In the genomic region with DNA sequence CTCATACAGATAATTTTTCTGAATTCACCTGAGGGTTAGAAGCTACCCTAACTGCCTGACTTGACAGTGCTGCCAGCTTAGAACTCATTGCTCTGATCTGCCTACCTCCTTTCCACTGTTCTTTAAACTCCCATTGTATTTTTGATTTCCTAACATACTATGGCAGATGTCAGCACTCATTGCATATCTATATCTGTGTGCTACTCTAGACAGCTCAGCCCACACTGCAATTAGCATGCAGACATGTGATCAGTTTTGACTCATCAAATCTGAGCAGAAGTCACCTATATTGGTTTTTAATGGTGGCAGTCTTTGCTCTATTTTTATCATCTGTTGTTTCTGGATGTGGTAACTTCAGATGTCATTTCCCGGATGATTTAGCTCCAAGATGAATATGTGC, we compare ENCODE assay signal across 33 mouse cellular contexts.
A peak's percentile ranks its signal among the peaks of the same experiment; 100 is the strongest.
DNase-seq lines count a peak whose midpoint lies in the region; ATAC-seq and TF ChIP-seq lines count a peak whose summit lies in the region.
"Had no signal": no experiment of that assay in that cellular context is flagged by ENCODE, and none has a peak within 500 bp of the region (broad histone marks: within the 10 kb centered on the region; RNA-seq: fewer than 3 reads in every experiment).

No protein-coding gene starts in this region.

- H3K27me3 ChIP-seq in forebrain, embryonic 16.5 days (replicated peaks; ENCODE audit: control insufficient read depth, insufficient read depth, low read length), result no peaks in the 10 kb centered on the region
- no peaks in the 10 kb centered on the region for H3K27me3 ChIP-seq in forebrain, embryonic 15.5 days
- H3K27me3 ChIP-seq: CH12.LX; embryonic facial prominence, embryonic 13.5 days; heart, embryonic 13.5 days; Patski had no signal

- no peak overlapping the region for H3K9ac ChIP-seq in forebrain, embryonic 16.5 days (replicated peaks; ENCODE audit: low read depth, low read length)
- no peak overlapping the region for H3K9ac ChIP-seq in forebrain, embryonic 15.5 days (replicated peaks)
- H3K9ac ChIP-seq: embryonic facial prominence, embryonic 13.5 days; heart, embryonic 13.5 days; hindbrain, embryonic 14.5 days had no signal

- ATAC-seq in forebrain, embryonic 16.5 days, result peak; percentile 38
- ATAC-seq in forebrain, embryonic 15.5 days (replicated peaks), result no peak
- ATAC-seq: hindbrain, postnatal 0 days; inflammation-experienced regulatory T-cells, adult 6 months; intestine, postnatal 0 days; Patski had no signal

- no peaks in the 10 kb centered on the region for H3K9me3 ChIP-seq in forebrain, embryonic 16.5 days (ENCODE audit: control insufficient read depth, low read length)
- H3K9me3 ChIP-seq in forebrain, embryonic 15.5 days, result no peaks in the 10 kb centered on the region
- H3K9me3 ChIP-seq: embryonic facial prominence, embryonic 10.5 days; embryonic facial prominence, embryonic 13.5 days; G1E; heart, embryonic 10.5 days; heart, embryonic 13.5 days had no signal

- H3K4me2 ChIP-seq in forebrain, embryonic 16.5 days (ENCODE audit: low read length), result no peak overlapping the region
- no peak overlapping the region for H3K4me2 ChIP-seq in forebrain, embryonic 15.5 days (replicated peaks)
- H3K4me2 ChIP-seq: embryonic facial prominence, embryonic 13.5 days; heart, embryonic 13.5 days; hindbrain, embryonic 14.5 days had no signal

- no peak overlapping the region for H3K4me3 ChIP-seq in forebrain, embryonic 16.5 days (replicated peaks; ENCODE audit: low read length)
- H3K4me3 ChIP-seq in forebrain, embryonic 15.5 days, result no peak overlapping the region
- no peak overlapping the region for H3K4me3 ChIP-seq in left cerebral cortex, adult 2 months
- H3K4me3 ChIP-seq: embryonic facial prominence, embryonic 10.5 days; embryonic facial prominence, embryonic 13.5 days; erythroblast, embryonic 14.5 days; heart, adult 2 months; heart, embryonic 10.5 days; heart, embryonic 13.5 days had no signal

- WGBS in forebrain, embryonic 16.5 days, result 86% methylated on average over 1 of the region's 1 CpGs
- WGBS in forebrain, embryonic 15.5 days, result 88% methylated on average over 1 of the region's 1 CpGs

- DNase-seq in frontal cortex, adult 2 months (ENCODE audit: extremely low spot score in 1 of 2, low spot score in 1 of 2), result peak; percentile 22 to 38
- DNase-seq in frontal cortex, postnatal 14 days (ENCODE audit: low spot score in 2 of 2), result no peak
- DNase-seq in left cerebral cortex, adult 11 months (ENCODE audit: low spot score), result peak; percentile 23
- DNase-seq in left cerebral cortex, adult 2 months (ENCODE audit: extremely low spot score in 1 of 2, low spot score in 2 of 2), result no peak
- DNase-seq in brain, adult 2 months (ENCODE audit: low read depth, low spot score), result peak; percentile 66
- DNase-seq in adipocyte (ENCODE audit: low spot score), result no peak
- DNase-seq: adrenal gland, adult 2 months; adrenal gland, postnatal 14 days; B cell, adult 2 months; cerebellum, adult 11-12 months; cerebellum, adult 8-10 months; cerebellum, postnatal 10 days; cerebellum, postnatal 36 days; embryo, embryonic 11 days; gastrocnemius, postnatal 10 days; gastrocnemius, postnatal 36 days; heart, adult 2 months; heart, postnatal 14 days; heart, postnatal 4 days had no signal

- intact Hi-C loops in left cerebral cortex, adult 2 months (cut with DNase I), result no loop called here

- no peaks in the 10 kb centered on the region for H3K36me3 ChIP-seq in forebrain, embryonic 16.5 days (ENCODE audit: control insufficient read depth, insufficient read depth)
- H3K36me3 ChIP-seq in forebrain, embryonic 15.5 days, result no peaks in the 10 kb centered on the region
- H3K36me3 ChIP-seq: embryonic facial prominence, embryonic 10.5 days; embryonic facial prominence, embryonic 13.5 days; G1E; heart, embryonic 10.5 days; heart, embryonic 13.5 days had no signal

- no peak for TF ChIP-seq CTCF in left cerebral cortex, adult 2 months (IDR thresholded peaks at IDR 0.05)

- H3K4me1 ChIP-seq in forebrain, embryonic 16.5 days (replicated peaks; ENCODE audit: control insufficient read depth, insufficient read depth, low read length), result no peaks in the 10 kb centered on the region
- no peaks in the 10 kb centered on the region for H3K4me1 ChIP-seq in forebrain, embryonic 15.5 days
- H3K4me1 ChIP-seq: embryonic facial prominence, embryonic 10.5 days; embryonic facial prominence, embryonic 13.5 days; heart, embryonic 10.5 days; heart, embryonic 13.5 days had no signal

- H3K27ac ChIP-seq in forebrain, embryonic 16.5 days (ENCODE audit: low read length), result no peak overlapping the region
- no peak overlapping the region for H3K27ac ChIP-seq in forebrain, embryonic 15.5 days (replicated peaks)
- no peak overlapping the region for H3K27ac ChIP-seq in left cerebral cortex, adult 2 months
- H3K27ac ChIP-seq: embryonic facial prominence, embryonic 10.5 days; embryonic facial prominence, embryonic 13.5 days; heart, adult 2 months; heart, embryonic 10.5 days; heart, embryonic 13.5 days; hindbrain, embryonic 14.5 days; hindbrain, postnatal 0 days had no signal

Comparison
In these comparisons a context has a peak if more than half of its experiments do, and no peak if none do; other contexts are left out.
1. DNase-seq: peak in frontal cortex, adult 2 months (2 of 2), left cerebral cortex, adult 11 months (single experiment) and brain, adult 2 months (single experiment); none in frontal cortex, postnatal 14 days (0 of 2), left cerebral cortex, adult 2 months (0 of 2) and adipocyte (single experiment).